Mouse (Mus musculus) embryonic fibroblast, embryonic 13.5 days (primary cell): ENCODE results near the gene Sgip1. TPM values are rescaled to one million over a fixed set of nuclear protein-coding genes. Genes with fewer than 3 reads are reported as not detected.

Experiments
- H3K27ac ChIP-seq: 2 replicates; pipeline ENCODE4 v1.5.1; 2012; ENCODE audit warnings: low read length, control low read depth, inconsistent platforms; ENCODE audit not compliant: insufficient read depth
- H3K4me1 ChIP-seq: 2 replicates; pipeline ENCODE4 v1.6.1; 2011; ENCODE audit warnings: low read length; ENCODE audit not compliant: control insufficient read depth, insufficient read depth
- H3K4me3 ChIP-seq: 2 replicates; pipeline ENCODE4 v1.5.1; 2011; ENCODE audit warnings: mild to moderate bottlenecking, control low read depth, low read length; ENCODE audit not compliant: insufficient read depth
- CTCF ChIP-seq: IDR thresholded peaks from 2 replicates; pipeline ENCODE4 v1.5.1; 2011; ENCODE audit warnings: mild to moderate bottlenecking, control low read depth, low read length, moderate library complexity, borderline replicate concordance; ENCODE audit not compliant: insufficient read depth
- POLR2A ChIP-seq: IDR thresholded peaks from 2 replicates; pipeline ENCODE4 v1.6.1; 2011; ENCODE audit warnings: low read depth, mild to moderate bottlenecking, control low read depth, low read length, moderate library complexity
- polyA plus RNA-seq: library from polyadenylated mRNA; stranded (reverse); fragments of >200 nt; gene quantifications from 2 replicates; pipeline ENCODE4 v1.2.4, GENCODE M21; 2011; ENCODE audit warnings: low read depth; ENCODE audit not compliant: missing spikeins, insufficient read length

Sgip1 gene
- polyA plus RNA-seq, 1 experiment = 2.6 TPM

GRCm38 (mm10) chr4:102886902-102887301 is 145.8 kb downstream of the Sgip1 start:
- no peak overlapping the region for H3K4me3 ChIP-seq
- H3K4me1 ChIP-seq = peaks cover 3% of the 10 kb centered on the region; the same call in 1 of the 2 replicates
- TF ChIP-seq POLR2A (no peak), CTCF (no peak)
- no peak overlapping the region for H3K27ac ChIP-seq

DNA sequence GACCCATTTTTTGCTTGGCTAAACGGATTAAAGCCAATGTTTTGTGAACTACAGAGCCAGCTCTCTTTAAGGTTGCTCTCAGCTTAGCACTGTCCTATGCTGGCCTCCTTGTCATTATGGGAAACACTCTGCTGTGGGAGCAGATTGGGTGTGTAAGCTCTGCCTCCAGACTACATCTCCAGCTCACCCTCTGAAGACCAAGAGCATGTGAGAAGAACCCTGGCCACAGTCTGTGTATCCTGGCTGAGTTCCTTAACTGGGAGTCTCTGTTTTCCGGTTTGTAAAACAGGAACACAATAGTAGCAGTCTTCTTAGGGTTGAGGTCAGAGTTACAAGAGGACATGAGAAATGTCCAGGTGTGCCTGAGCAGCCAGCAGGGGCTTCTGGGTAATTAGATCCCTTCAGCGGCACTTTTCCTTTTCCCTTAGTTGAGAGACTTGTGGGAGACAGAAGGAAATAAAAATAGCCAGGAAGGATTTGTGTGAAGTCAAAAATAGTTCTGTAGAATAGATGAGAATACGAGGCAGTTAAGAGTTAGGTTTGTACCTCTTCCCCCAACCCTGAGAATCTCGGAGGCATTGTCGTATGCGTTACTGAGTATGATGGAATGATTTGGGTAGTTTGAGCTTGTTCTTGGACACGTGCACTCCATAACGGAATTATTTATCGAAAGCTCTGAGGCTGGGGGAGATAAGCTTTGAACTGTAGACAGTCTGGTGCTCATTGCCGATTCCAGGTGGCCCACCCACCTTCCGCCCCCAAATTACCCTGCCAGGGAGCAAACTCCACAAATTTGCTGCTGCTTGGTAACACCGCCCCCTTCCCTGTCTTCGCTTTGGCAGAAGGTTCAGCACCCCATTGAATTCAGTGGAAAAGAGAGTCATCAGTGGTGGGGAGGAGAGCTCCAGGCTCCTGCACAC is 146.9 kb downstream of the Sgip1 start:
- H3K4me3 ChIP-seq = no peak overlapping the region
- no peak overlapping the region for H3K27ac ChIP-seq
- H3K4me1 ChIP-seq = peaks cover 1% of the 10 kb centered on the region; the same call in 1 of the 2 replicates
- TF ChIP-seq POLR2A (no peak), CTCF (no peak)

DNA sequence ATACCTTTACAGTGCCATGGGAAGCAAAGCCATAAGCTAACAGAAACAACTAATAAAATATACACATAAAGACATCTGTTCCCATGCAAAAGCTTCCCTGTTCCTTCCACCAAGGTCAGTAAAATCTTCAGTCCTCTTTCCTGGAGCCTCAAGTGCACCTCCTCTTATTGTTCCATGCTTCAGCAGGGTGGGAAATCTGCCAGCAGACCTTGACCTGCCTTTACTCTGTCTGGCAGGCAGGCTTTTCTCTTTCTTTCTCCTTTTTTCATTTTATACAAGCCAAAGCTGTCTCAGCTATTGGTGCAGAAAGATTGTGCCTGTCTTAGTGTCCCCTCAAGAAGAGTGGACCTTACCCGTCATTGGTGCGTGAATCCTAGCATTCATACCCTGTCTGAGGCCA is 154.8 kb downstream of the Sgip1 start:
- H3K27ac ChIP-seq = no peak overlapping the region
- H3K4me3 ChIP-seq = no peak overlapping the region
- TF ChIP-seq CTCF (no peak), POLR2A (no peak)
- no peaks in the 10 kb centered on the region for H3K4me1 ChIP-seq

- H3K4me3 ChIP-seq = no peak overlapping the region
- H3K27ac ChIP-seq = no peak overlapping the region
- H3K4me1 ChIP-seq = no peaks in the 10 kb centered on the region
- no peak for TF ChIP-seq CTCF
- no peak for TF ChIP-seq POLR2A
Observed at GRCm38 (mm10) chr4:102898987-102899386, 157.9 kb downstream of the Sgip1 start.

DNA sequence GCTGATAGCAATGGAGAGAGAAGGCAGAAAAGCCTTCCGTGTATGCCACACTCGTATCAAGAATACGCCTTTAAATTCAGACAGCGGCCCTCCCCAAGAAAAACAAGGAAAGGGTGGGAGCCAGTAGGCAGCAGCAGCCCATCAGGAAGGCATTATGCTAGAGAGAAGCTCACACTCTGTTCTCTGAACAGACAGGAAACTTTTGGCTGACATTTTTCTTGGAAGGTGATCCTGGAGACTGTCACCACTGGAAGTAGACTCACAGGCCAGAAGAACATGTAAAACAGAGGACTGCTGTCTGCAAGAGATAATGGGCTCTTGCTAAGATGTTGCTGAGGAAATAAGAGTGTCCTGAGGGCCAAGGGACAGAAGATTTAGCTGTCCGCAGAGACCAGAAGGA is 158.6 kb downstream of the Sgip1 start:
- Histone ChIP-seq H3K27ac (no peak overlapping the region), H3K4me3 (no peak overlapping the region), H3K4me1 (no peaks in the 10 kb centered on the region)
- TF ChIP-seq CTCF = no peak
- TF ChIP-seq POLR2A = no peak

DNA sequence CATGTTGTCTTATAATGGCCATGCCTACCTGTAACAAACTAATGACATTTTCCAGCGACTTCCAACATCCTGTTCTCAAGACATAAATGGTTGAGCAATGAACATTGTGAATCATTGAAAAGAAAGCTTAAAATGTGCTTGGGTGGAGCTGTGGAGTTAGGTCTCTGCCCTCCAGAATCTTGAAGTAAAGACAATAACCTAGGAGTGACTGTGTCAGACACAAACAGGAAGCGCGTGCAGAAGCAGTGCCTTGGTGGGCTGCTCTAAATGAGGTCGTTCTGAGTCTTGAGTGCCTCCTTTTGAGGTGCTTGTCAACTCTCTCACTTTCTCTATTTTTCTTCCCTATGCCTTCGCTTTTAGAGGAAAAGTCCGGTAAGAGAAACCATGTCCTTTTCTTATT is 159.1 kb downstream of the Sgip1 start:
- Histone ChIP-seq H3K4me3 (no peak overlapping the region), H3K4me1 (no peaks in the 10 kb centered on the region), H3K27ac (no peak overlapping the region)
- TF ChIP-seq POLR2A = no peak

GRCm38 (mm10) chr4:102907843-102908427 is 166.8 kb downstream of the Sgip1 start:
- H3K4me3 ChIP-seq = no peak overlapping the region
- no peaks in the 10 kb centered on the region for H3K4me1 ChIP-seq
- TF ChIP-seq CTCF = no peak
- no peak for TF ChIP-seq POLR2A

DNA sequence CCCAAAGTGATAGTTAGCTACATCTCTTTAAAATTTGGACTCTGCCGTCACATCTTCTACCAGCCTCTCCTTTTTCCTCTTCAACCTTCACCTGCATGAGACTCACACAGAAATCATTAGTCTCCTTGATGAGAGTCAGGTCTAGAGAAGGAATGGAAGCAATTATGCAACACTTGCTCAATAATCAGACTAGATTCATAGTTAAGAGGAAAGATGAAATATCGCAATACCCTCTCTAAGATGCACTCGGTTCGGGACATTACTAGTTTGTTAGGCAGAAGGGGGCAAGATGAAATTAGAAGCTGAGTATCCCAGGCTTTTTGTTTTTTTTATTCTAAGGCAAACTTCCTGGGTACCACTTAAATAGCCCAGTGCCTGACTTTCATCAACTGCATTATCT is 169.1 kb downstream of the Sgip1 start:
- TF ChIP-seq POLR2A = no peak
- TF ChIP-seq CTCF = no peak
- H3K27ac ChIP-seq = no peak overlapping the region

More at GRCm38 (mm10) chr4:102907843-102908427, 166.8 kb downstream of the Sgip1 start:
- H3K27ac ChIP-seq = no peak overlapping the region

DNA sequence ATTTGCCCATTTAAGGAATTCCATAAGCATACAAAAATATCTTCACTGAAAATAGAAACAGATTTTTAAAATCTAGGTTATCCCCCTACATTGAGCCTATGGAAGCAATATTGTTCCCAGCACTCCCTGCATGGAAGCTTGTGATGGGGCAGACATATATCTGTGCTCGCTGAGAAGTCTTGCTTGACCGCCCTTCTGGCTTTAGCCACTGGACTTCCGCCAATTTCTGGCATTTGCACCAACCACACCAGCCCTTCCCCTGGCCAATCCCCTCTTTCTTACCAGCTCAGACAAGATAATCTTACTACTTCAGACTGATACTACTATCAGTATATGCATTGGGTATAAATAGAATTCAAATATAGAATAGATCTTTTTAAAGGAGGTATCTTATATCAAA is 172.1 kb downstream of the Sgip1 start:
- Histone ChIP-seq H3K4me3 (no peak overlapping the region), H3K27ac (no peak overlapping the region), H3K4me1 (no peaks in the 10 kb centered on the region)
- TF ChIP-seq CTCF (no peak), POLR2A (no peak)

More for the DNA sequence above, 169.1 kb downstream of the Sgip1 start:
- Histone ChIP-seq H3K4me1 (no peaks in the 10 kb centered on the region), H3K4me3 (no peak overlapping the region)

- TF ChIP-seq CTCF = no peak
- TF ChIP-seq POLR2A = no peak
Observed at GRCm38 (mm10) chr4:102913700-102914327, 172.7 kb downstream of the Sgip1 start.

More at GRCm38 (mm10) chr4:102913700-102914327, 172.7 kb downstream of the Sgip1 start:
- Histone ChIP-seq H3K4me3 (no peak overlapping the region), H3K4me1 (no peaks in the 10 kb centered on the region), H3K27ac (no peak overlapping the region)
